ENCODE assay signal across 9 mouse cellular contexts in the genomic region with DNA sequence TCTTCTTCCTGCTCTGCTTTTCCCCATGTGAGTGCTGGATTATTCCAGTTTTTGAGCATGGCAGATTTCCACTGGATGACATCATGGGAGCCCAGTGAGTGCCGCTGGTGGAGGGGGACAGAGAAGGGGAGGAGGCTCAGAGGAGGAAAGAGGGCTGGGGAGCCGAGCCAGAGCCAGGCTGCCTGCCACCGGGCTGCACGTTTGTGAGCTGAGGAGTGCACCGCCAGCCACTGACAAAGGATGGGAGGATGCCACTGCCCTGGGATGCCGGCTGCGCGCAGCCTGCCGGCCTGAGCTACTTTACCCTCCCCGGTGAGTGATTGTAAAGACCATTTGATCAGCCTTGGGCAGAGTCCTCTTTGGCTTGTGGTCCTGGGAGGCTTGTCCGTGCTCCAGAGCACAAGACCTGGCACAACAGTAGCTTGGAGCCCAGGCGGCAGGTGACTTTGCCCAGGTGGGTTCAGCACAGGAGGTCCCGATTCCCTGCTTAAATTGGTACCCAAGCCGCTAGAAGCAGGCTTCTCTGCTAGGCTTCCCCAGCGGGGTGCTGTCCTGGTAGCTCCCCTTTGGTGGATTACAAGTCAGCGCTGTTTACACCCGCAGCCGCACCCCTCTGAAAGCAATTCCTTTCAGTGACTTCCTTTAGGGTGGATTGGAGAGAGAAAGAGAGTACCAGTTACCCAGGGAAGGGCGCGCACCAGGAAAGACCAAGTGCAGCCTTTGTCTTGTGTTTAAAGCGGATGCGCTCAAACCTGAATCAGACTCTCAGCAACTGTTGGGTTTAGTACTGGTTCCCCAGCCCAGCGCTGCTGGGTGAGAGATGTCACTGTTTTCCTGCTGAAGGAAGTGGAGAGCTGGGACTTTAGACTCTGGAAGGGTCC. TPM values are rescaled to one million over a fixed set of nuclear protein-coding genes. Genes with fewer than 3 reads are reported as not detected.
A peak's percentile ranks its signal among the peaks of the same experiment; 100 is the strongest.
DNase-seq lines count a peak whose midpoint lies in the region; ATAC-seq lines count a peak whose summit lies in the region.
"Had no signal": no experiment of that assay in that cellular context is flagged by ENCODE, and none has a peak within 500 bp of the region (broad histone marks: within the 10 kb centered on the region; RNA-seq: fewer than 3 reads in every experiment).

A gene (plus strand): TSS at position 30 of the 881 bp plus-strand sequence.

- H3K4me2 ChIP-seq in hindbrain, embryonic 11.5 days (replicated peaks; ENCODE audit: low read depth, low read length), result peak within 1 kb of the TSS; percentile 38
- no peak within 1 kb of the TSS; the same call in 1 of the 2 replicates for H3K4me2 ChIP-seq in limb, embryonic 11.5 days (ENCODE audit: low read depth, severe bottlenecking)

- no peaks in the 10 kb centered on the region for H3K4me1 ChIP-seq in hindbrain, embryonic 11.5 days (replicated peaks; ENCODE audit: control insufficient read depth, insufficient read depth, low read length)
- H3K4me1 ChIP-seq in limb, embryonic 11.5 days (ENCODE audit: control insufficient read depth, insufficient read depth, low read length), result no peaks in the 10 kb centered on the region

- 2% methylated on average over 22 of the region's 23 CpGs for WGBS in hindbrain, embryonic 11.5 days
- WGBS in limb, embryonic 11.5 days, result 1% methylated on average over 23 of the region's 23 CpGs

- no peak within 1 kb of the TSS for H3K27ac ChIP-seq in hindbrain, embryonic 11.5 days (ENCODE audit: low read depth, low read length)
- H3K27ac ChIP-seq in limb, embryonic 11.5 days (replicated peaks; ENCODE audit: low read depth, low read length), result no peak within 1 kb of the TSS

- peak; percentile 66 for DNase-seq in brain, embryonic 18.5 days (ENCODE audit: low read depth, low spot score)
- DNase-seq in embryo, embryonic 10 days (ENCODE audit: low spot score), result peak; percentile 9
- DNase-seq in hindbrain, embryonic 11.5 days (ENCODE audit: low spot score), result peak; percentile 30
- DNase-seq in limb, embryonic 11.5 days (ENCODE audit: low spot score), result peak; percentile 22
- DNase-seq in right cerebral cortex, adult 2 months (ENCODE audit: low spot score in 2 of 2), result peak; percentile 76 to 79
- DNase-seq in adrenal gland, adult (ENCODE audit: inconsistent age in 2 of 2, low spot score in 1 of 2), result no peak
- no peak for DNase-seq in lung, postnatal 25 days (ENCODE audit: low spot score)
- DNase-seq in testis, postnatal 14 days (ENCODE audit: low spot score), result no peak

- H3K9me3 ChIP-seq in hindbrain, embryonic 11.5 days (ENCODE audit: control insufficient read depth, low read length), result no peaks in the 10 kb centered on the region
- H3K9me3 ChIP-seq in limb, embryonic 11.5 days (ENCODE audit: control insufficient read depth, low read length), result no peaks in the 10 kb centered on the region

- peak; percentile 85 for ATAC-seq in hindbrain, embryonic 11.5 days (ENCODE audit: low FRiP score)
- no peak for ATAC-seq in limb, embryonic 11.5 days (ENCODE audit: insufficient number of reproducible peaks, low FRiP score, low TSS enrichment, low read depth)

- H3K36me3 ChIP-seq in hindbrain, embryonic 11.5 days (ENCODE audit: control insufficient read depth, insufficient read depth, low read length), result no peaks in the 10 kb centered on the region
- no peaks in the 10 kb centered on the region for H3K36me3 ChIP-seq in limb, embryonic 11.5 days (ENCODE audit: control insufficient read depth, insufficient read depth, low read length)

- H3K27me3 ChIP-seq in hindbrain, embryonic 11.5 days (ENCODE audit: control insufficient read depth, insufficient read depth, low read length), result peaks cover 8% of the 10 kb centered on the region; the same call in 1 of the 2 replicates
- peaks cover 20% of the 10 kb centered on the region for H3K27me3 ChIP-seq in limb, embryonic 11.5 days (ENCODE audit: control insufficient read depth, insufficient read depth, low read length)

- peak within 1 kb of the TSS; percentile 26 for H3K4me3 ChIP-seq in hindbrain, embryonic 11.5 days (ENCODE audit: low read depth, low read length)
- H3K4me3 ChIP-seq in limb, embryonic 11.5 days (ENCODE audit: low read depth, low read length), result no peak within 1 kb of the TSS
- H3K4me3 ChIP-seq: erythroblast, embryonic 14.5 days had no signal

- H3K9ac ChIP-seq in hindbrain, embryonic 11.5 days (ENCODE audit: low read depth, low read length), result peak within 1 kb of the TSS; percentile 12; the same call in 1 of the 2 replicates
- H3K9ac ChIP-seq in limb, embryonic 11.5 days (ENCODE audit: low read length), result no peak within 1 kb of the TSS; the same call in 1 of the 2 replicates

RNA-seq across cellular contexts. Expression of the gene that starts here (rescaled TPM):
- 6.5 and 8.7 TPM in 2 replicates for polyA plus RNA-seq in hindbrain, embryonic 11.5 days (2014; fragmentation: Nextera tagmentation; extraction: Ambion mirVana)
- polyA plus RNA-seq in limb, embryonic 11.5 days (2014; fragmentation: Nextera tagmentation; extraction: Ambion mirVana), result 0.17 and 0.32 TPM in 2 replicates
- polyA plus RNA-seq: erythroblast, embryonic 14.5 days had no signal

Comparison
In these comparisons a context has a peak if more than half of its experiments do, and no peak if none do; other contexts are left out.
1. Peak in DNase-seq in limb, embryonic 11.5 days; RNA of the gene not detected or under 1 TPM.
2. DNase-seq: peak in brain, embryonic 18.5 days (single experiment), embryo, embryonic 10 days (single experiment), hindbrain, embryonic 11.5 days (single experiment) and right cerebral cortex, adult 2 months (2 of 2); none in adrenal gland, adult (0 of 2), lung, postnatal 25 days (single experiment) and testis, postnatal 14 days (single experiment).